Mouse (Mus musculus) heart, adult 11 months (tissue): ENCODE results near the gene Mmp27.

ENCODE experiments used
- DNase-seq: peaks from one replicate; pipeline ENCODE4 v3.0.0; 2022

Gene Mmp27

GRCm38 (mm10) chr9:7571162-7571561 is at the start of gene Mmp27:
TSS of gene Mmp27 (plus strand) at chr9:7571396.
- DNase-seq: peak; percentile 53

GRCm38 (mm10) chr9:7526255-7526940 is 44.8 kb upstream of the Mmp27 start:
- DNase-seq: no peak

- DNase-seq: no peak
These were observed 28.4 kb upstream of the Mmp27 start for GRCm38 (mm10) chr9:7542763-7543162.

GRCm38 (mm10) chr9:7544923-7545457 is 26.2 kb upstream of the Mmp27 start:
- DNase-seq: peak; percentile 92

- DNase-seq: peak; percentile 97
These were observed 25.7 kb upstream of the Mmp27 start for GRCm38 (mm10) chr9:7545471-7545870.

- DNase-seq: peak; percentile 90
These were observed 25.3 kb upstream of the Mmp27 start for GRCm38 (mm10) chr9:7545920-7546319.

GRCm38 (mm10) chr9:7551943-7552342 is 19.3 kb upstream of the Mmp27 start:
- peak; percentile 61 for DNase-seq

- peak; percentile 60 for DNase-seq
These were observed 17.7 kb upstream of the Mmp27 start for GRCm38 (mm10) chr9:7553536-7553935.

GRCm38 (mm10) chr9:7554382-7554781 is 16.8 kb upstream of the Mmp27 start:
- peak; percentile 71 for DNase-seq

GRCm38 (mm10) chr9:7558221-7559017 is 12.8 kb upstream of the Mmp27 start, which contains the start of gene Mmp8:
TSS of gene Mmp8 (plus strand) at chr9:7558456.
- DNase-seq: peak; percentile 83

GRCm38 (mm10) chr9:7560026-7560425 is 11.2 kb upstream of the Mmp27 start:
- DNase-seq: peak; percentile 53

- peak; percentile 89 for DNase-seq
These were observed 3.8 kb upstream of the Mmp27 start for GRCm38 (mm10) chr9:7567376-7567775.

GRCm38 (mm10) chr9:7567923-7568322 is 3.3 kb upstream of the Mmp27 start:
- peak; percentile 42 for DNase-seq

- peak; percentile 84 for DNase-seq
These were observed 711 bp upstream of the Mmp27 start for GRCm38 (mm10) chr9:7570485-7570884.

- peak; percentile 56 for DNase-seq
These were observed 992 bp downstream of the Mmp27 start for GRCm38 (mm10) chr9:7572188-7572587.

GRCm38 (mm10) chr9:7572663-7573308 is 1.6 kb downstream of the Mmp27 start:
- peak; percentile 86 for DNase-seq

- DNase-seq: peak; percentile 97
These were observed 4.3 kb downstream of the Mmp27 start for GRCm38 (mm10) chr9:7575526-7575925.

GRCm38 (mm10) chr9:7577371-7577770 is 6.2 kb downstream of the Mmp27 start:
- DNase-seq: no peak

- peak; percentile 59 for DNase-seq
These were observed 18.9 kb downstream of the Mmp27 start for GRCm38 (mm10) chr9:7590063-7590462.

- DNase-seq: no peak
These were observed 22.1 kb downstream of the Mmp27 start for GRCm38 (mm10) chr9:7593272-7593812.

GRCm38 (mm10) chr9:7594816-7595540 is 23.8 kb downstream of the Mmp27 start:
- DNase-seq: peak; percentile 99
